10 mouse cellular contexts compared by ENCODE assay signal in genomic region chr9:48694616-48695061, GRCm38 (mm10).
DNase-seq lines count a peak whose midpoint lies in the region; ATAC-seq and TF ChIP-seq lines count a peak whose summit lies in the region.
"Had no signal": no experiment of that assay in that cellular context is flagged by ENCODE, and none has a peak within 500 bp of the region (broad histone marks: within the 10 kb centered on the region; RNA-seq: fewer than 3 reads in every experiment).

No protein-coding gene starts in this region.

- ATAC-seq in limb, embryonic 12.5 days (ENCODE audit: insufficient number of reproducible peaks, insufficient read depth, low FRiP score, low TSS enrichment, low read depth): no peak
- peak; percentile 74 for ATAC-seq in stomach, embryonic 15.5 days (ENCODE audit: insufficient read depth, low FRiP score, low read depth)

- H3K9me3 ChIP-seq in limb, embryonic 12.5 days: no peaks in the 10 kb centered on the region
- no peaks in the 10 kb centered on the region for H3K9me3 ChIP-seq in stomach, embryonic 15.5 days
- H3K9me3 ChIP-seq: liver, embryonic 13.5 days had no signal

- H3K4me3 ChIP-seq in lung, adult 2 months (replicated peaks; ENCODE audit: extremely low read depth, low read depth, low read length): no peak overlapping the region
- no peak overlapping the region for H3K4me3 ChIP-seq in limb, embryonic 12.5 days (replicated peaks)
- no peak overlapping the region for H3K4me3 ChIP-seq in stomach, embryonic 15.5 days (replicated peaks)
- no peak overlapping the region for H3K4me3 ChIP-seq in thymus, adult 2 months (ENCODE audit: control insufficient read depth, insufficient read depth, low read length)
- H3K4me3 ChIP-seq: liver, embryonic 13.5 days had no signal

- TF ChIP-seq POLR2A in lung, adult 2 months (IDR thresholded peaks at IDR 0.05; ENCODE audit: borderline replicate concordance, extremely low read depth, low read depth, low read length): no peak
- TF ChIP-seq POLR2A in thymus, adult 2 months (IDR thresholded peaks at IDR 0.05; ENCODE audit: control insufficient read depth, extremely low read depth, insufficient read depth, low read length, poor library complexity): no peak

- H3K27ac ChIP-seq in limb, embryonic 12.5 days: no peak overlapping the region
- peak overlapping the region; percentile 69 for H3K27ac ChIP-seq in stomach, embryonic 15.5 days
- H3K27ac ChIP-seq in thymus, adult 2 months (ENCODE audit: control insufficient read depth, insufficient read depth, low read length): no peak overlapping the region
- H3K27ac ChIP-seq: liver, embryonic 13.5 days had no signal

- peaks cover 27% of the 10 kb centered on the region for H3K27me3 ChIP-seq in limb, embryonic 12.5 days
- H3K27me3 ChIP-seq in stomach, embryonic 15.5 days (replicated peaks): no peaks in the 10 kb centered on the region
- no peaks in the 10 kb centered on the region for H3K27me3 ChIP-seq in thymus, adult 2 months (ENCODE audit: control insufficient read depth, insufficient read depth, low read length)

- 22% methylated on average over 10 of the region's 10 CpGs for WGBS in lung, adult 2 months
- WGBS in limb, embryonic 12.5 days: 6% methylated on average over 10 of the region's 10 CpGs
- 24% methylated on average over 10 of the region's 10 CpGs for WGBS in stomach, embryonic 15.5 days
- WGBS in thymus, adult 2 months: 91% methylated on average over 10 of the region's 10 CpGs

- H3K36me3 ChIP-seq in limb, embryonic 12.5 days: no peaks in the 10 kb centered on the region
- H3K36me3 ChIP-seq in stomach, embryonic 15.5 days: no peaks in the 10 kb centered on the region
- H3K36me3 ChIP-seq in thymus, adult 2 months (ENCODE audit: control insufficient read depth, insufficient read depth, low read length): no peaks in the 10 kb centered on the region
- H3K36me3 ChIP-seq: liver, embryonic 13.5 days had no signal

- no peak for TF ChIP-seq CTCF in lung, adult 2 months (IDR thresholded peaks at IDR 0.05; ENCODE audit: insufficient read depth, low read length)
- no peak for TF ChIP-seq CTCF in thymus, adult 2 months (IDR thresholded peaks at IDR 0.05; ENCODE audit: borderline replicate concordance, control insufficient read depth, extremely low read depth, insufficient read depth, low read length, poor library complexity)

- peak overlapping the region; percentile 13 for H3K4me2 ChIP-seq in limb, embryonic 12.5 days
- peak overlapping the region; percentile 30 for H3K4me2 ChIP-seq in stomach, embryonic 15.5 days
- H3K4me2 ChIP-seq: liver, embryonic 13.5 days had no signal

- peak; percentile 92 for DNase-seq in heart, adult 11 months
- no peak for DNase-seq in heart, postnatal 4 days
- peak; percentile 42 to 56 for DNase-seq in lung, adult 18-20 months
- DNase-seq in lung, adult 2 months: no peak
- no peak for DNase-seq in spleen, postnatal 36 days (ENCODE audit: low spot score in 2 of 2)
- no peak for DNase-seq in thymus, adult 2 months
- DNase-seq: adrenal gland, postnatal 14 days; liver, embryonic 13.5 days had no signal

- H3K9ac ChIP-seq in limb, embryonic 12.5 days (replicated peaks): no peak overlapping the region
- no peak overlapping the region for H3K9ac ChIP-seq in stomach, embryonic 15.5 days
- H3K9ac ChIP-seq: liver, embryonic 13.5 days had no signal

- H3K4me1 ChIP-seq in lung, adult 2 months (ENCODE audit: control insufficient read depth, insufficient read depth, low read length): peaks cover 10% of the 10 kb centered on the region
- H3K4me1 ChIP-seq in limb, embryonic 12.5 days (replicated peaks): peaks cover 27% of the 10 kb centered on the region
- 0 out of 2 replicates have a peak, but pooled peaks cover 7% of the 10 kb centered on the region for H3K4me1 ChIP-seq in stomach, embryonic 15.5 days
- 0 out of 2 replicates have a peak, but pooled peaks cover 3% of the 10 kb centered on the region for H3K4me1 ChIP-seq in thymus, adult 2 months (replicated peaks; ENCODE audit: control insufficient read depth, insufficient read depth, low read length)

Comparison
In these comparisons a context has a peak if more than half of its experiments do, and no peak if none do; other contexts are left out.
1. DNase-seq: peak in heart, adult 11 months (single experiment) and lung, adult 18-20 months (2 of 2); none in heart, postnatal 4 days (single experiment), lung, adult 2 months (single experiment), spleen, postnatal 36 days (0 of 2) and thymus, adult 2 months (single experiment).